Mouse (Mus musculus): ENCODE measurements around the gene Nfkbia. TPM values are rescaled to one million over a fixed set of nuclear protein-coding genes. Genes with fewer than 3 reads are reported as not detected.

Gene Nfkbia
- polyA plus RNA-seq, 1 experiment from 2014 or later, result 49.7 TPM

DNA sequence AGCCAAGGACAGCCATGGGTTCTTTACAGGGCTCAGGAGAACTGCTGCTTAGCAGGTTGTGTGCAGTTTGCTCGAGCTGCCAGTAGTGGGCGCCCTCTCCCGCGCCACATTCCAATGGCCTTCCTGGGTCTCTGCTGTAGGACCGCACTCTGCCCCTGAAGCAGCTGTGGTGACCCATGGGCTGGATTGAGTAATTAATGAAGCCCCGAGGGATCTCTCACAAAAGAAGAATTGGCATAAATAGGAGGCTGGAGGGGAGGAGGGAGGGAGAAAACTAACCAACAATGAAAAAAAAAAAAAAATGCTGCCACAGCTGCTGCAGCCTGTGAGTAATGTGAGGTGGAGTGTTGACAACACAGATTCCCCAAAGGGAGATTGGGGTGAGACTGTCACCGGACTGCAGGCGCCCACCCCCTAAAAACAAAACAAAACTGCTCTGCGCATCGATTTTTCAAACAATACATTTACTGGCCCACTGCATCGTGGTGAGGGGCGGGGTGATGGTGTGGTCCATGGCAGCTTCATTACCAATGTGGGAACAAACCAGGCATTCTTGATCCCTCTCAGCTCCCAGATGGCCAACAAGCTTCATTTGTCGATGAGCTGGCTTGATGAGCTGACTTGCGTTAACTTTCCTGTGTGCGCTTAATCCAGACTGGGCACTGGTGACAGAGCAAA is 25.8 kb upstream of the Nfkbia start:
- H3K27me3 ChIP-seq (replicated peaks; ENCODE audit: control insufficient read depth, insufficient read depth, low read length), result no peaks in the 10 kb centered on the region
- H3K4me1 ChIP-seq (replicated peaks; ENCODE audit: control insufficient read depth, insufficient read depth, low read length), result no peaks in the 10 kb centered on the region
- no peaks in the 10 kb centered on the region for H3K36me3 ChIP-seq (ENCODE audit: control insufficient read depth, insufficient read depth)
- H3K4me2 ChIP-seq (replicated peaks; ENCODE audit: low read depth), result no peak overlapping the region
- WGBS, result 50% methylated on average over 15 of the region's 15 CpGs
- no peak overlapping the region for H3K4me3 ChIP-seq (ENCODE audit: low read depth, low read length)
- H3K9ac ChIP-seq (ENCODE audit: low read depth, low read length), result no peak overlapping the region
- peak; percentile 83 for TF ChIP-seq CTCF (IDR thresholded peaks at IDR 0.05; ENCODE audit: low read depth)
- H3K27ac ChIP-seq (ENCODE audit: low read depth, low read length), result no peak overlapping the region
- H3K9me3 ChIP-seq (ENCODE audit: control insufficient read depth), result no peaks in the 10 kb centered on the region
- no peak for ATAC-seq

DNA sequence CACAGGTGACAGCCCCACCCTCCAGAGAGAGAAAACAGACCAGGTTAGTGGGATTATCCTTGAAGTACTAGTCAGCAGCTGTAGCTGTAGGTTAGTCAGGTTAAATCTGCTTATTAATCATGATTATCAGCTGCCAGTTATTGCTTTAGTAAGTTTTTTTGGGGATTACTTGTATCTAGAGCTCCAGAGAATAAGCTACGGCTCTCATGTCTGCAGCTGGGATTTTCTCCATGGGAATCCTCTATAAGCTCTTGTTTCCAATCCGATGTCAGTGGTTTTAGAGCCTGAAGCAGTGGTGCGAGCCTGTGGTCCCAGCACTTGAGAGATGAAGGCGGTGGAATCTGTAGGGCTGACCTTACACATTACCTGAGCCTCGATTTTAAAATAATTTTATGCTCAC is 16.4 kb upstream of the Nfkbia start:
- TF ChIP-seq CTCF (IDR thresholded peaks at IDR 0.05; ENCODE audit: low read depth), result no peak
- no peaks in the 10 kb centered on the region for H3K27me3 ChIP-seq (replicated peaks; ENCODE audit: control insufficient read depth, insufficient read depth, low read length)
- no peaks in the 10 kb centered on the region for H3K9me3 ChIP-seq (ENCODE audit: control insufficient read depth)
- no peak for ATAC-seq
- no peak overlapping the region for H3K4me2 ChIP-seq (replicated peaks; ENCODE audit: low read depth)
- no peak overlapping the region for H3K27ac ChIP-seq (ENCODE audit: low read depth, low read length)
- H3K36me3 ChIP-seq (ENCODE audit: control insufficient read depth, insufficient read depth), result no peaks in the 10 kb centered on the region
- H3K4me3 ChIP-seq (ENCODE audit: low read depth, low read length), result no peak overlapping the region
- no peak overlapping the region for H3K9ac ChIP-seq (ENCODE audit: low read depth, low read length)
- no peaks in the 10 kb centered on the region for H3K4me1 ChIP-seq (replicated peaks; ENCODE audit: control insufficient read depth, insufficient read depth, low read length)
- 92% methylated on average over 5 of the region's 5 CpGs for WGBS

DNA sequence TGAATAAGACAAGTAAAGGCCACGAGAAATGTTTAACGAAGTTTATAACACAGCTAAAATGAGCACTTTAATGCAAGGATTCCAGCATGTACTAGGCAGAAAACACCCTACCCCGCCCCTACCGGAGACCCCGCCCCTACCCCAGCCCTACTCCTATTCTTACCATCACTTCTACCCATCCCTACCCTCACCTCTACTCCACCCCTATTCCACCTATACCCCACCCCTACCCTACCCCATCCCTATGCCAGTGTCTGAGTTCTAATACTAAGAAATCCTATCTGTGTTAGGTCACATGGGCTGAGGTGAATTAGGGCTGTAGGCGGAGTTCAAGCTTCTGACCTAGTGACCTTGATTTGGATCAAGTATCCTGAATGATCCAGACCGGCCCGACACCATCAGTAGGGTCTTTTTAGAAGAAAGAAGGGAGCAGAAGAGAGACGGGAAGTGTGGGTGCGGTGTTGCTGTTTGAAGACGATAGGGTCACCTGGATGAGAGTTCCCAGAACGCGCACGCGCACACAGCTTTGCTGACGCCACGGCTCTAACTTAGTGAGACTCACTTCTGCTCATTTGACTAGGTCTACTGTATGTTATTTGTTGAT is 15.0 kb upstream of the Nfkbia start:
- TF ChIP-seq CTCF (IDR thresholded peaks at IDR 0.05; ENCODE audit: low read depth), result no peak
- Histone ChIP-seq H3K4me1 (replicated peaks; ENCODE audit: control insufficient read depth, insufficient read depth, low read length) (no peaks in the 10 kb centered on the region), H3K9me3 (ENCODE audit: control insufficient read depth) (no peaks in the 10 kb centered on the region), H3K4me2 (replicated peaks; ENCODE audit: low read depth) (no peak overlapping the region), H3K9ac (ENCODE audit: low read depth, low read length) (no peak overlapping the region), H3K27ac (ENCODE audit: low read depth, low read length) (no peak overlapping the region), H3K27me3 (replicated peaks; ENCODE audit: control insufficient read depth, insufficient read depth, low read length) (no peaks in the 10 kb centered on the region), H3K36me3 (ENCODE audit: control insufficient read depth, insufficient read depth) (no peaks in the 10 kb centered on the region), H3K4me3 (ENCODE audit: low read depth, low read length) (no peak overlapping the region)
- 82% methylated on average over 17 of the region's 17 CpGs for WGBS
- no peak for ATAC-seq

DNA sequence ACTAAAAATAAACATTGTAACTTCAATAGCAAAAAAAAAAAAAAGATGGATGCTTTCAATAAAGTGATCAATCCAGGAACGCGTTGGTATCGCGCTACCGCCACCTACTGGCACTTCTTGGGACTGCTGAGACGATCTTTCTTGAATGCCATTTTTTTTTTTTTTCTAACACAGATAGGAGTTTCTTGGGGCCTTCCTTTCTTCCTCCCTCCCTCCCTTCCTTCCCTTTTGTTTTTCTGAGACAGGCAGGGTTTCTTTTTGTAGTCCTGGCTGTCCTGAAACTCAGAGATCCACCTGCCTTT is 13.5 kb upstream of the Nfkbia start:
- ATAC-seq, result no peak
- H3K27ac ChIP-seq (ENCODE audit: low read depth, low read length), result no peak overlapping the region
- H3K9ac ChIP-seq (ENCODE audit: low read depth, low read length), result no peak overlapping the region
- no peak overlapping the region for H3K4me3 ChIP-seq (ENCODE audit: low read depth, low read length)
- peak; percentile 85 for TF ChIP-seq CTCF (IDR thresholded peaks at IDR 0.05; ENCODE audit: low read depth)
- WGBS, result 0% methylated on average over 6 of the region's 6 CpGs
- no peak overlapping the region for H3K4me2 ChIP-seq (replicated peaks; ENCODE audit: low read depth)
- H3K4me1 ChIP-seq (replicated peaks; ENCODE audit: control insufficient read depth, insufficient read depth, low read length), result no peaks in the 10 kb centered on the region
- no peaks in the 10 kb centered on the region for H3K36me3 ChIP-seq (ENCODE audit: control insufficient read depth, insufficient read depth)
- no peaks in the 10 kb centered on the region for H3K27me3 ChIP-seq (replicated peaks; ENCODE audit: control insufficient read depth, insufficient read depth, low read length)
- no peaks in the 10 kb centered on the region for H3K9me3 ChIP-seq (ENCODE audit: control insufficient read depth)

DNA sequence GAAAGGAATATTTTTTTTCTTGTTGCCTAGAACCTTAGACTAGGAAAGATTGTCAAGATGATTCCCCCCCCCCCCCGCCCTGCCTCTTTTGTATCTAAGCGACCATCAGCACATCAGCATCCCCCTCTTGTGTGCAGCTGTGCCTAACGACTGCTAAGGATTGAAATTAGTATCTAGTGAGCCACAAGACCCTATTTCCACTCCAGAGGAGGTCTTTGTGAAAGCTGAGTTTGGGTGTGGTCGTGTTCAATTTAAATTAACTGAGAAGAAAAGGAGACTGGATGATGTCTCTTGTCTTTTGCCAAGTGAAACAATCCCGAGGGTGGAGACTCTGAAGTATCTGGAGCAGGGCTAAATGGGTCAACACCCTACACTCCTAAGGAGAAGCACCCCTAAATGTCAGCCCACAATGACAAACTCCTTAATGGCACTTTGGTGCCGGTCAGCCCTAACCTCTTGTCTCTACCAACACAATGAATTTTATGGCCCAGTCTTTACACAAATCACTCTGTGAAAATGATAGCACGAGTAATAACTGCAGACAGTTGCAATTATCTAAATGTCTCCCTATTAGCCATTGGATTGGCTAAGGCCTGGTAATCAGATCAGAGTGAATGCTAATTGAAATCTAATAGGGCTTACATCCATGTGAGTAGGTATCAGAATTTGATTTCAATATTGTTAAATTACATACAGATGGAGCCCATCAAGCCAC is 13.0 kb upstream of the Nfkbia start:
- no peak overlapping the region for H3K9ac ChIP-seq (ENCODE audit: low read depth, low read length)
- no peaks in the 10 kb centered on the region for H3K36me3 ChIP-seq (ENCODE audit: control insufficient read depth, insufficient read depth)
- ATAC-seq, result no peak
- TF ChIP-seq CTCF (IDR thresholded peaks at IDR 0.05; ENCODE audit: low read depth), result no peak
- no peak overlapping the region for H3K4me2 ChIP-seq (replicated peaks; ENCODE audit: low read depth)
- no peaks in the 10 kb centered on the region for H3K4me1 ChIP-seq (replicated peaks; ENCODE audit: control insufficient read depth, insufficient read depth, low read length)
- 60% methylated on average over 7 of the region's 7 CpGs for WGBS
- no peaks in the 10 kb centered on the region for H3K9me3 ChIP-seq (ENCODE audit: control insufficient read depth)
- H3K27ac ChIP-seq (ENCODE audit: low read depth, low read length), result no peak overlapping the region
- no peaks in the 10 kb centered on the region for H3K27me3 ChIP-seq (replicated peaks; ENCODE audit: control insufficient read depth, insufficient read depth, low read length)
- H3K4me3 ChIP-seq (ENCODE audit: low read depth, low read length), result no peak overlapping the region

DNA sequence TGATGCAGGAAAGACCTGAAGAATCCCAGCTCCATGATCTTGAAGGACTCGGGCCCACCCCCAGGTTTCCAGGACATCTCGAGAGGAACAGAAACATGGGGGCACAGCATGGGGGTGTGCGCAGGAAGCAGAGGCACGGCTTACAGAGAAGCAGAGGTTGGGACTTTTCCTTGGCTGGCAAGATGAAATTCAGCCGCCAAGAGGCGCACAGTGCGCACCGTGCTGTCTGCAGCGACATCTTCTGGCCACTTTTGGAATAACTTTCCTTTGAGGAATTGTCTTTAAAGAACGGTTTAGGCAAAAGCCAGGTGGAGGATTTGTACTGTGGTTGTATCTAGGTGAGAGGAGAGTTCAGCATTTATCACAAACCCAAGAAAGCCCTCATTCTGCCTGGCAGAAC is 6.6 kb upstream of the Nfkbia start:
- WGBS, result under 1% methylated on average over 10 of the region's 10 CpGs

More for the DNA sequence above, 6.6 kb upstream of the Nfkbia start:
- ATAC-seq, result peak; percentile 63
- Histone ChIP-seq H3K27me3 (replicated peaks; ENCODE audit: control insufficient read depth, insufficient read depth, low read length) (no peaks in the 10 kb centered on the region), H3K4me3 (ENCODE audit: low read depth, low read length) (no peak overlapping the region), H3K27ac (ENCODE audit: low read depth, low read length) (no peak overlapping the region), H3K4me2 (replicated peaks; ENCODE audit: low read depth) (peak overlapping the region; percentile 43; the same call in 1 of the 2 replicates), H3K9ac (ENCODE audit: low read depth, low read length) (no peak overlapping the region), H3K36me3 (ENCODE audit: control insufficient read depth, insufficient read depth) (no peaks in the 10 kb centered on the region), H3K9me3 (ENCODE audit: control insufficient read depth) (no peaks in the 10 kb centered on the region), H3K4me1 (replicated peaks; ENCODE audit: control insufficient read depth, insufficient read depth, low read length) (no peaks in the 10 kb centered on the region)
- peak; percentile 98 for TF ChIP-seq CTCF (IDR thresholded peaks at IDR 0.05; ENCODE audit: low read depth)

Data from intestine, postnatal 0 days (tissue).